Mouse (Mus musculus): ENCODE results near the gene Ankmy2. TPM values are rescaled to one million over a fixed set of nuclear protein-coding genes. Genes with fewer than 3 reads are reported as not detected.
"Not testable (repeated sequence)": the region's sequence is repeated elsewhere in the genome, so short reads cannot be mapped to it uniquely, and the experiment has no call there.

The Ankmy2 gene
- total RNA-seq, 2 experiments from 2014 or later: 14.5 to 17.2 TPM

GRCm38 (mm10) chr12:36156101-36156636 lies 745 bp upstream of the Ankmy2 start:
- intact Hi-C loops (cut with DNase I): loop anchor here (5.0 kb wide), 1 partner anchor 114 kb away; the partner anchor contains the start of gene Tspan13
- DNase-seq: no peak

GRCm38 (mm10) chr12:36157304-36157637 lies 357 bp downstream of the Ankmy2 start:
- DNase-seq: peak in 1 of 2 experiments; percentile 64
- intact Hi-C loops (cut with DNase I): loop anchor here (5.0 kb wide), 1 partner anchor 115 kb away; the partner anchor contains the start of gene Tspan13

- DNase-seq: peak; percentile 71 to 79
Observed at GRCm38 (mm10) chr12:36157638-36158308, 859 bp downstream of the Ankmy2 start, which contains the start of gene Bzw2. Gene Bzw2 (minus strand): TSS chr12:36158080.

GRCm38 (mm10) chr12:36164126-36164791 lies 7.3 kb downstream of the Ankmy2 start:
- intact Hi-C loops (cut with DNase I): no loop called here
- no peak for DNase-seq

More at GRCm38 (mm10) chr12:36157638-36158308, 859 bp downstream of the Ankmy2 start, which contains the start of gene Bzw2:
- intact Hi-C loops (cut with DNase I): loop anchor here (5.0 kb wide), 1 partner anchor 115 kb away; the partner anchor contains the start of gene Tspan13

- DNase-seq: no peak
- intact Hi-C loops (cut with DNase I): no loop called here
Observed at GRCm38 (mm10) chr12:36165299-36165698, 8.4 kb downstream of the Ankmy2 start.

- intact Hi-C loops (cut with DNase I): no loop called here
- DNase-seq: no peak
Observed at GRCm38 (mm10) chr12:36177227-36177626, 20.3 kb downstream of the Ankmy2 start.

GRCm38 (mm10) chr12:36182570-36182969 lies 25.7 kb downstream of the Ankmy2 start:
- intact Hi-C loops (cut with DNase I): loop anchor here (10.0 kb wide), 1 partner anchor 288 kb away; no protein-coding TSS in a partner anchor
- peak; percentile 25 to 49 for DNase-seq

- intact Hi-C loops (cut with DNase I): loop anchor here (10.0 kb wide), 1 partner anchor 292 kb away; no protein-coding TSS in a partner anchor
- DNase-seq: no peak
Observed at GRCm38 (mm10) chr12:36187081-36187480, 30.2 kb downstream of the Ankmy2 start.

GRCm38 (mm10) chr12:36189610-36190009 lies 32.7 kb downstream of the Ankmy2 start:
- intact Hi-C loops (cut with DNase I): loop anchor here (10.0 kb wide), 1 partner anchor 295 kb away; no protein-coding TSS in a partner anchor
- DNase-seq: no peak

GRCm38 (mm10) chr12:36190343-36190742 lies 33.4 kb downstream of the Ankmy2 start:
- DNase-seq: no peak
- intact Hi-C loops (cut with DNase I): no loop called here

- intact Hi-C loops (cut with DNase I): no loop called here
- DNase-seq: no peak
Observed at GRCm38 (mm10) chr12:36194976-36195375, 38.1 kb downstream of the Ankmy2 start.

GRCm38 (mm10) chr12:36205579-36206119 lies 48.7 kb downstream of the Ankmy2 start:
- intact Hi-C loops (cut with DNase I); DNase-seq: not testable (repeated sequence)

- intact Hi-C loops (cut with DNase I): no loop called here
- DNase-seq: peak; percentile 36 to 38
Observed at GRCm38 (mm10) chr12:36207072-36207799, 50.3 kb downstream of the Ankmy2 start.

- intact Hi-C loops (cut with DNase I): no loop called here
- no peak for DNase-seq
Observed at GRCm38 (mm10) chr12:36207800-36208148, 50.9 kb downstream of the Ankmy2 start.

GRCm38 (mm10) chr12:36208456-36208855 lies 51.5 kb downstream of the Ankmy2 start:
- intact Hi-C loops (cut with DNase I): no loop called here
- DNase-seq: no peak

GRCm38 (mm10) chr12:36210096-36210495 lies 53.2 kb downstream of the Ankmy2 start:
- DNase-seq: no peak
- intact Hi-C loops (cut with DNase I): loop anchor here (5.0 to 10.0 kb wide), 2 partner anchors 313 to 1245 kb away; no protein-coding TSS in a partner anchor

- intact Hi-C loops (cut with DNase I): loop anchor here (1.0 to 10.0 kb wide), 5 partner anchors 158 to 1240 kb away; partner anchors contain the start of gene Ispd
- DNase-seq: no peak
Observed at GRCm38 (mm10) chr12:36214389-36215148, 57.7 kb downstream of the Ankmy2 start.

GRCm38 (mm10) chr12:36215149-36215480 lies 58.2 kb downstream of the Ankmy2 start:
- intact Hi-C loops (cut with DNase I): loop anchor here (1.0 to 10.0 kb wide), 4 partner anchors 158 to 1240 kb away; partner anchors contain the start of gene Ispd
- DNase-seq: peak; percentile 26 to 31

GRCm38 (mm10) chr12:36216230-36216629 lies 59.3 kb downstream of the Ankmy2 start:
- no peak for DNase-seq

More at GRCm38 (mm10) chr12:36216230-36216629, 59.3 kb downstream of the Ankmy2 start:
- intact Hi-C loops (cut with DNase I): loop anchor here (10.0 kb wide), 1 partner anchor 1239 kb away; no protein-coding TSS in a partner anchor

Measured in heart, postnatal 36 days (tissue).